Mouse (Mus musculus): ENCODE measurements around the gene Abhd8.
A peak's percentile ranks its signal among the peaks of the same experiment; 100 is the strongest.

Abhd8 gene

GRCm38 (mm10) chr8:71463188-71464033 lies at the start of gene Abhd8:
Gene Abhd8, minus strand, starts transcription at chr8:71463655.
- DNase-seq (ENCODE audit: low spot score), result peak; percentile 93

- DNase-seq (ENCODE audit: low spot score), result peak; percentile 55
Measured at GRCm38 (mm10) chr8:71511644-71512043, 48.2 kb upstream of the Abhd8 start, which contains the start of gene Plvap. Gene Plvap, minus strand, starts transcription at chr8:71511752.

- DNase-seq (ENCODE audit: low spot score), result no peak
Measured at GRCm38 (mm10) chr8:71509316-71509715, 45.9 kb upstream of the Abhd8 start.

- peak; percentile 55 for DNase-seq (ENCODE audit: low spot score)
Measured at GRCm38 (mm10) chr8:71507589-71508104, 44.2 kb upstream of the Abhd8 start.

DNA sequence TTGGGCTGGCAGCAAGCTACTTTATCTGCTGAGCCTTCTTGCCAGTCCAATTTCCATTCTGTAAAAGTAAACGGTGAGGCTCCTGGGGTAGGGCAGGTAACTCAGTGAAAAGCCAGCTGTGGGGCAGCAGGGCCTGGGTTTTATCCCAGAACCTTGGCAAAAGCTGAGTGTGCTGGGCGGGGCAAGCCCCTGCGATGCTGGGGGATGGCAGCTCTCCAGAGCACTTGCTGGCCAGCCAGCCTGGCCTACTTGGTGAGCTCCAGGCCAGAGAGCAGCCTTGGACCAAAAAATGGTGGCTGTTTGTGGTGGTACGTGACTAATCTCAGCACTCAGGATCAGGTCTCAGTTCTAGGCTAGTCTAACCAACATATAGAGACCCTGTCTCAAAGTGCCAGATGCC lies 42.5 kb upstream of the Abhd8 start:
- DNase-seq (ENCODE audit: low spot score), result no peak

DNA sequence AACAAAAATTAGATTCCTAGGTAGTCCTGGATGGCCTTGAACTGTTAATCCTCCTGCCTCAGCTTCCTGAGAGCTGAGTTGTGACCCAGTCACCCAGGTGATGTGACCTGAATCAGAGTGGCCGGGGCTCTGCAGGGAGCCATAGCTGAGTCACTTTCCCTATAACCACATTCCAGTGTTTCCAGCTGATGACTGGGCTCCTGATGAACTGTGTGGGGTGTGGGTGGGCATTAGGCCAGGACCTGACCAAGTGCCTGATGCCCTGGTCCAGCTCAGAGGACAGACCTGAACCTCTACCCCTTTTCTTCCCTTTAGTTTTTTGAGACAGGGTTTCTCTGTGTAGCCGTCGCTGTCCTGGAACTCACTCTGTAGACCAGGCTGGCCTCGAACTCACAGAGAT lies 41.9 kb upstream of the Abhd8 start:
- DNase-seq (ENCODE audit: low spot score), result no peak

DNA sequence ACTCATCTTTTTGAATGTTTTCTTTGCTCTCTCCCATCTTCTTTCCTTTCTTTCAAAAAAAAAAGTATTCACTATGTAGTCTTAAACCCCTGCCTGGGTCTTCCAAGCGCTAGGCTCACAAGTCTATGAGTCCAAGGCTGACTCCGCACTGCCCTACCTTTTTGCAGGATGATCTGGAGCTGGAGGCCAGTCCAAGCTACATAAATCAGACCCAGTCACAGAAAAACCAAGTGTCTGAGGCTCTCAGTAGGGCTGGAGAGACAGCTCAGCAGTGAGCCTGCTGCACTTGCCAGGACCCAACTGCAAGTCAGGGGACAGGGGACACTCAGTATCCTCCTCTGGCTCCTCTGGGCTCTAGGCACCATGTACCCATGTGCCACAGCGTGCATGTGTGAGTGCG lies 40.9 kb upstream of the Abhd8 start:
- DNase-seq (ENCODE audit: low spot score), result no peak

DNA sequence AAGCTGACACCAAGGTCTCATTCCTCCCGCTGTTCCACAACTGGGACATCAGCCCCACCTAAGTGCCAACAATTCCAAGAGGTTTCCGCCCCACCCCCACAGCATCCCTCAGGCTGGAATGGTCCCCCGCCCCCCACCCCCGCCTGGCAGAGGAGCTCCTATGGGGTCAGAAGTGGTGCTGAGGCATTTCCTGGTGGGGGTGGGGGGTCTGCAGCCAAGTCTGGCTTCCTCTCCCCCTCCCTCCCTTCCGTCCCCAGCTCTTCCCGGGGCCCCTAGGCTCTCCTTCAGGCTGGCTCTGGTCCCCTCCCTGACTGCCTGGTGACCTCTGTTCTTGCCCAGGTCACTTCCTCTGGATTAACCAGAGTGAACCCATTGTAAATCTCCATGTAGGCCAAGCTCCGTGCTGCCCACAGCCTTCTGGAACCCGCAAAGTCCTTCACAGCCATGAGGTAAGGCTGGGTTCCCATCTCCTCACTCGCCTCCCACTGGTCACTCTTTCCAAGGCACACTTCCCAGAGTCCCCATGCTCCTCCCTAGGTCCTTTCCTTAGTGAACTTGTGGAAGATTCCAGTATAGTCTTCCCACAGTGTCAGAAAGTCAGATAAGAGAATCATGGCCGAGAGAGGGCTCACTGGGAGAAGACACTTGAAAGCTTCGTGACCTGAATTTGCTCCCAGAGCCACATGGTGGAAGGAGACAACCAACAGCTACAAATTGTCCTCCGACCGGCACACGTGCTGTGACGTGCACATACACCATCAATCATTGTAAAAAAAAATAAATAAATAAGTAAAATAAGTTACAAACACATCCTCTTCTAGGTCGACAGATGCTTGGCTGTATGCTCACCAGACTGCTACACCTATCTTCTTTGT lies 35.6 kb upstream of the Abhd8 start:
- DNase-seq (ENCODE audit: low spot score), result no peak

DNA sequence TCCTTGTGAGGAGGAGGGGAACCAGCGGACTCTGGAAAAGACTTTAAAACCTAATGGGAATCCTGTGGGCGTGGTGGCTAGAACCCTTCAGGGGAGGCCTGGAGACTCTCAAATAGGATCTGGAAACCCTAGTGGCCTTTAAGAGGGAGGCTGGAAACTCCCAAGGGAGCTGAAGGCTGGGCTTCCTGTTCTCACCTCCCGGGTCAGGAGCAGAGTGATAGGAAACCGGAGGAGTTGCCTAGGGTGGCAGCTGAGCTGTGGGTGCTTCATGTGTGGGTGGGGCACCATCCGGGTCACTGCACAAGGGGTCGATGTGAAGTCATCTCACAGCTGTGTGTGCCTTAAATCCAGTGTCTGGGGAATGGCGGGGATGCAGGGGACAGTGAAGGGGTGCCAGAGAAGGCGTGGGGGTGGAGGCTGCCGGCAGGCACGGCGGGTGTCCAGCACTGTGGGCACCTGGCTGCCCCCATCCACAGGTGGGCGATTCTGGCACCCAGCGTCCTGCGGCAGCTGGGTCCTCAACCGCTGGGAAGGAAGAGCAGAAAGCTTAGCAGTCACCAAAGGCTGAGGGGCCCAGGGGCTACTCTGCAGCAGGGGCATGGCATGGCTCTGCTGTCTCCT lies 34.5 kb upstream of the Abhd8 start:
- DNase-seq (ENCODE audit: low spot score), result no peak

DNA sequence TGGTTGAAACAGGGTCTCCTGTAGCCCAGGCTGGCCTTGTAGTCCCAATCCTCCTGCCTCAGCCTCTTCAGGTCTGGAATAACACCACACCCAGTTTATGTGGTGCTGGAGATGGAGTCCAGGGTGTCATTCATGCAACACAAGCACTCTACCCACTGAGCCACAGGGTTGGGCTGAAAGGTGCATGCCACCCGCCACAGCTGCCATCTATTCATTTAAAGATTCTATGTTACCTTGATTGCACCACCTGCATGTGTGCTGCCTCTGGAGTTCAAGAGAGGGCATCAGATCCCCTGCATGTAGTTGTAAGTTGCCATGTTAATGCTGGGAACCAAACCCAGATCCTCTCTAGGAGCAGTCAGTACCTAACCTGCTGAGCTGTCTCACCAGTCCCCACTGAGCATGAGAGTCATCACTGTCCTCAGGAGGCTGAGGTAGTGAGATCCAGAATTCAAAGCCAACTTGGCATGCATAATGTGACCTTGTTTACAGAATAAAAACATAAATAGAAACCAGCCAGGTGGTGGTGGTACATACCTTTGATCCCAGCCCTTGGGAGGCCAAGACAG lies 33.7 kb upstream of the Abhd8 start:
- no peak for DNase-seq (ENCODE audit: low spot score)

- no peak for DNase-seq (ENCODE audit: low spot score)
Measured at GRCm38 (mm10) chr8:71496481-71496880, 33.0 kb upstream of the Abhd8 start.

DNA sequence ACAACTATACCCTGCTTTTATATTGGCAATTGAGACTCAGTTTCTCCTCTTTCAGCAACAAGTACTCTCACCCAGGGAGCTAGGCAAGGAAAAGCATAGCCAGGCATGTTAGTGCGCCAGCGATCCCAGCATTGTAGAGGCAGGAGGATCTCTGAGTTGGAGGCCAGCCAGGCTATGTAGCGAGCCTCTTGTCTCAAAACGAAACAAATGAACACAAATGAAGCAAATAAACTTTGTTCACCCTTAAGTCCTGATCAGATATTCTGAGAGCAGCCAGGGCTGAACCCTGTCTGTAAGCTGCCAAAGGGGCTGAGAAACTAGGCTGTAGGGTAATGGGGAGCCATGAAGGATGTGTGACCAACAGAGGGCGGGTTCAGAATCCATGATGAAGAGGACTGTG lies 32.4 kb upstream of the Abhd8 start:
- DNase-seq (ENCODE audit: low spot score), result no peak

GRCm38 (mm10) chr8:71495039-71495438 lies 31.6 kb upstream of the Abhd8 start:
- peak; percentile 68 for DNase-seq (ENCODE audit: low spot score)

- peak; percentile 97 for DNase-seq (ENCODE audit: low spot score)
Measured at GRCm38 (mm10) chr8:71488454-71488853, 25.0 kb upstream of the Abhd8 start.

GRCm38 (mm10) chr8:71487691-71488445 lies 24.4 kb upstream of the Abhd8 start, which contains the start of gene Gtpbp3:
Gene Gtpbp3, plus strand, starts transcription at chr8:71488103.
- peak; percentile 70 for DNase-seq (ENCODE audit: low spot score)

GRCm38 (mm10) chr8:71486136-71486529 lies 22.7 kb upstream of the Abhd8 start:
- no peak for DNase-seq (ENCODE audit: low spot score)

DNA sequence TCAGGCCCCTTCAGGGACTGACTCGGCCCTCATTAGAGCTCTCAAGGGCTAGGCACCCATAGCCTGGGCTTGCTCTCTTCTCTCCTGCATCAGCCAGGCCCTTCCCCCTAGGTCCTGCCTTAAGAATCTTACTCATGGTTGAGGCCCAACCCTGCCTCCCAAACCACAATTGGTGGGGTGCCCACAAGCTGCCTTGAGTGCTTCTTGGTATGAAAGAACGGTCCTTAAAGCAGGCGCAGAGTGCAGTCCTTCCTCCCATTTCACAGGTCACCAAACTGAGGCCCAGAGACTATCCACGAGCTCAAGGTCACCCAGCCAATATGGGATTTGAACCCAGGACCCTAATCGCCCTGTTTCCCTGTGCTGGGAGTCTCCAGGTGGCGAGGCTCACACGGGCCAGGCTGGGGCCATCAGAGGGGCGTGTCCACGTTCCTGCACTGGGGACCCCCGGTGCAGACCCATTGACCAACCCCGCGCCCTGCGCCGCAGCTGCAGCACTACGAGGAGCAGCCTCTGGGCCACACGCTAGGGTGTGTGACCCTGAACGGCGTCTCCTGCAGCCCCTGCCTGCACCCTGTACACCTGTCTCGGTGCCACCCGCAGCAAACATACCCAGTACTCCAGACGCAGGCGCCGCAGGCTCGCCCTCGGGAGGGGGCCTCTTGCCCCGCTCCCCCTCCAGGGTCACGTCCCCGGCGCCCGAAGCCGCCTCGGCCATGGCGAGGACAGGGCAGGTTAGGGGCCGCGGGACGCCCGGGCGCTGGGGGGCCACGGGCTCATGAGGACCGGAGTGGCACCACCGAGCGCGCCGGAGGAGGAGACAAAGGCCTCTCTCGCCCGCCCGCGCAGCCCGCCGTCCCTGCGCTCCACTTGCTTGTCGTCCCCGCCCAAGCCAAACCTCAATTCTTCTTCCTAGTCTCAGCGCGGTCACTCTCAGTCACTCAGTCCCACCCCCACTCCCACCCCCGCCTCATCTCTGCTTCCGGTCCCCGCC lies 22.0 kb upstream of the Abhd8 start, which contains the start of gene Ano8:
Gene Ano8 (minus strand): TSS at position 822 of the 994 bp plus-strand sequence.
- peak; percentile 63 for DNase-seq (ENCODE audit: low spot score)

- no peak for DNase-seq (ENCODE audit: low spot score)
Measured at GRCm38 (mm10) chr8:71484736-71485135, 21.3 kb upstream of the Abhd8 start.

DNA sequence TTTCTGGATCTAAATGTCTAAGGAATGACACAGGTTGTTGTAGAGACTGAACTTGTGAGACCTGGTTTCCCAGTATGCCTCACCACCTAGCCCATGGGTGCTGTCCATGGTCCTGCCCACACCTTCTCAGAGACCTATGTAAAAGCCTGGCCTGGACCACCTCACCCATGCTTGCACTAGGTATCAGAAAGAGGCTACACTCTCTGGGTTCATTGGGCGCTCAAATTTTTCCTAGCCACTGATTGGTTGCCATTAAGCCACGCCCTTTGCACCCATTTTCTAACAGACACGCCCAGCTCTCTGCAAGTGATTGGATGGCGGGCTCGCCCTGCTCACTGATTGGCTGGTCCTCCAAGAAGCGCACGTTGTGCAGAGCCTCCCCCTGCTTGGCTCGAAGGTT lies 20.5 kb upstream of the Abhd8 start:
- DNase-seq (ENCODE audit: low spot score), result peak; percentile 71

DNA sequence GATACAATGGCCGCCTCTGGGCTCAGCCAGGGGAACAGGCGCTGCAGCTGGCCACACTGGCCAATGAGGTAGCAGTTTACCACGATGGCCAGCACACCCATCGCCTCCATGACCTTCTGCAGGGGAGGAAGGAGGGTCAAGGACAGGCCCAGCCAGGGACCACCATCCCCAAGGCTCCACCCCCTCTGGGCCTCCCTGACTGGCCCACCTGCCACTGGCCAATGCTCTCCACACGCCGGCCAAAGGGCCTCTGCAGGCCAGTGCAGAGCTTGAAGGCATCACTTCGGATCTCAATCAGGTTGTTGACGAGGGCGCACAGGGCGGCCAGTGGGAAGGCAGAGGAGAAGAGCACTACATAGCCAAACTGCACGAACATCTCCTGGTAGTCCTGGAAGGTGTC lies 15.5 kb upstream of the Abhd8 start:
- no peak for DNase-seq (ENCODE audit: low spot score)

All from c-Kit-positive CD71-positive TER-119-positive erythroid progenitor cells, embryonic 14.5 days (primary cell).